ENCODE assay signal across 10 mouse cellular contexts in genomic region chrX:88038984-88039383, GRCm38 (mm10).
"Had no signal": no experiment of that assay in that cellular context is flagged by ENCODE, and none has a peak within 500 bp of the region (broad histone marks: within the 10 kb centered on the region; RNA-seq: fewer than 3 reads in every experiment).

No protein-coding gene starts in this region.

- DNase-seq: kidney, adult 18-20 months; kidney, postnatal 10 days; kidney, postnatal 4 days; lung, embryonic 14.5 days; lung, postnatal 10 days; retina, postnatal 1 day; thymus, postnatal 4 days had no signal

- ATAC-seq: intestine, embryonic 15.5 days; liver, embryonic 12.5 days; midbrain, embryonic 16.5 days had no signal
